Mouse (Mus musculus): ENCODE data around the gene Prss27. TPM values are rescaled to one million over a fixed set of nuclear protein-coding genes. Genes with fewer than 3 reads are reported as not detected.
"Not testable (repeated sequence)": the region's sequence is repeated elsewhere in the genome, so short reads cannot be mapped to it uniquely, and the experiment has no call there.

The Prss27 gene
- polyA plus RNA-seq, 1 experiment from 2014 or later, result 0.16 TPM

DNA sequence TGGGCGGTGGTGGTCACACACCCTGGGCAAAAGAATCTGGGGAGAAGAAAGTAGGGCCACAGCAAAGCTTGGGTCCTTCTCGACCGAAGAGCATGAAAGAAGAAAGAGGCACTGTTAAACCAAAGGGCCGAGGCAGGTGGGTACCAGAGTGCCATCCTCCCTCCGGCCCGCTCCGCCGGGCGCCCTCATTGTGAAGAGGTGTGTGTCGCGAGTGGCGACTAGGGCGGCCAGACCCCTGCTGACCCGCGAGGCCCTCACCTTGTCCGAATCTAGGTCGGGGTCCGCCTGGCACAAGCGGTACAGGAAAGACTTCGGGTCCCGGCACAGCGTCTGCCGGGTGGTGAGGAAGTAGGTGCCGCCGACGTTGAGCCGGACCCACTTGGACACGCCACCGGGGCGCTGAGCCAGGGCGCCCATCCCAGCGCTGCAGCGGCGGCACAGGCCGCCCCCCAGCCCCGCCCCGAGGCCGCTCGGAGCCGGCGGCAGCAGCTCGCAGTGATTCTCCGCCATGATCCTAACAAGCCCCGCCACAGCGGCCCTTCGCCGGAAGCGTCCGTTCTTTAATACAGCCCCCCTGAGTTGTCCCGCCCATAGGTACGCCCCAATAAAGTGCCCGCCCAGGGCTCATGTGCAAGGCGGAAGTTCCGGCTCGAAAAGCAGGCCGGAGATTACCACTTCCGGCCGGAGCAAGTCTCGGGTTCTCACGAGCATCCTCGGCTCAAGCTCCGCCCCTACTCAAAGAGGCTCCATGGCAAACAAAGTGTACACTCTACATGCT is 35.2 kb downstream of the Prss27 start, which contains the start of gene Kctd5:
Gene Kctd5, minus strand, starts transcription at position 567 of the 778 bp plus-strand sequence.
- ATAC-seq, result peak; percentile 98
- peak within 1 kb of the TSS; percentile 68 for H3K4me3 ChIP-seq (ENCODE audit: low read length)
- H3K27me3 ChIP-seq (replicated peaks; ENCODE audit: control insufficient read depth, insufficient read depth, low read length), result no peaks in the 10 kb centered on the region
- H3K9ac ChIP-seq (ENCODE audit: low read depth, low read length), result peak within 1 kb of the TSS; percentile 92
- H3K9me3 ChIP-seq (ENCODE audit: control insufficient read depth, low read length), result no peaks in the 10 kb centered on the region
- peak within 1 kb of the TSS; percentile 68 for H3K4me2 ChIP-seq (ENCODE audit: low read length)
- H3K4me1 ChIP-seq (ENCODE audit: control insufficient read depth, insufficient read depth, low read depth, low read length), result peaks cover 20% of the 10 kb centered on the region
- H3K36me3 ChIP-seq (ENCODE audit: control insufficient read depth, insufficient read depth, low read length), result peaks cover 8% of the 10 kb centered on the region
- under 1% methylated on average over 55 of the region's 62 CpGs for WGBS
- peak within 1 kb of the TSS; percentile 82 for H3K27ac ChIP-seq (ENCODE audit: low read depth, low read length)

DNA sequence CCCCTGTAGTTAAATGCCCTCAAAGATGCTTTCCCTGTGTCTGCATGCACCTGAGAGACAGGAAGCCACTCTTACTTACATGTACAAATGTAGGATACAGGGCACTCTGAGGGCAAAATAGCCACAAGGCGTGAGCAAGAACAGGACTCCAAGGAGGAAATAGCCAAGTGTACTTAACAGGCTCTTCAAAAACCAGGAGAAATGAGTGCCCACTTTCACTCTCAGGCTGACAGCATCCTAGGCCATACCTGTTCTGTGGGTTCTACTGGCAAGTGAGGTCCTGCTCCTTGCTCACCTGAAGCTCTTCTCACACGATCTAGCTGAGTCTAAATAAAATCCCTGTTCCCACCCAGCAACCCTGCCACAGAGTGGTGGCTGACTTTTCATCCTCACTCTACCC is 39.2 kb downstream of the Prss27 start:
- WGBS, result 80% methylated on average over 2 of the region's 2 CpGs
- no peak for ATAC-seq

DNA sequence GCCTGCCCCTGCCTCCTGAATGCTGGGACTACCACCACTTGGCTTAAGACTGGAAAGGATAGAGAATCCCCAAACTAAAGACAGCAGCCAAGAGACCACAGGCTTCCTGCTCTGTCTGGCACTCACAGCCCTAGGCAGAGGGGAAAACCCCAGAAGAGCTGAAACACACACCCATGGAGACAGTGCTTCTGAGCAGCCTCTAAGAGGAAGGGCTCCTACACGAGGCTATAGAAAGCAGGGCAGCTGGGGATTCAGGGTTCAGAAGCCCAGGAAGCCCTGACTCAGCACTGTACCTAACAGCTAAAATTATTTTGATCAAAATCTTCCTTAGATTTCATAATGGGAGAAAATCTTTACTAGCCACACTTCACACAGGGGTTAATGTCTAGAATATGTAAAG is 46.6 kb downstream of the Prss27 start:
- Histone ChIP-seq H3K9me3 (ENCODE audit: control insufficient read depth, low read length) (no peaks in the 10 kb centered on the region), H3K9ac (ENCODE audit: low read depth, low read length) (no peak overlapping the region), H3K27me3 (replicated peaks; ENCODE audit: control insufficient read depth, insufficient read depth, low read length) (no peaks in the 10 kb centered on the region), H3K36me3 (ENCODE audit: control insufficient read depth, insufficient read depth, low read length) (peaks cover 11% of the 10 kb centered on the region), H3K4me2 (ENCODE audit: low read length) (no peak overlapping the region), H3K27ac (ENCODE audit: low read depth, low read length) (no peak overlapping the region), H3K4me3 (ENCODE audit: low read length) (no peak overlapping the region), H3K4me1 (ENCODE audit: control insufficient read depth, insufficient read depth, low read depth, low read length) (no peaks in the 10 kb centered on the region)
- no peak for ATAC-seq
- 50% methylated on average over 1 of the region's 1 CpGs for WGBS

More for the DNA sequence above, 39.2 kb downstream of the Prss27 start:
- Histone ChIP-seq H3K4me3 (ENCODE audit: low read length) (no peak overlapping the region), H3K4me1 (ENCODE audit: control insufficient read depth, insufficient read depth, low read depth, low read length) (peaks cover 3% of the 10 kb centered on the region), H3K4me2 (ENCODE audit: low read length) (no peak overlapping the region), H3K9ac (ENCODE audit: low read depth, low read length) (no peak overlapping the region), H3K9me3 (ENCODE audit: control insufficient read depth, low read length) (no peaks in the 10 kb centered on the region), H3K27me3 (replicated peaks; ENCODE audit: control insufficient read depth, insufficient read depth, low read length) (no peaks in the 10 kb centered on the region), H3K36me3 (ENCODE audit: control insufficient read depth, insufficient read depth, low read length) (peaks cover 18% of the 10 kb centered on the region), H3K27ac (ENCODE audit: low read depth, low read length) (no peak overlapping the region)

DNA sequence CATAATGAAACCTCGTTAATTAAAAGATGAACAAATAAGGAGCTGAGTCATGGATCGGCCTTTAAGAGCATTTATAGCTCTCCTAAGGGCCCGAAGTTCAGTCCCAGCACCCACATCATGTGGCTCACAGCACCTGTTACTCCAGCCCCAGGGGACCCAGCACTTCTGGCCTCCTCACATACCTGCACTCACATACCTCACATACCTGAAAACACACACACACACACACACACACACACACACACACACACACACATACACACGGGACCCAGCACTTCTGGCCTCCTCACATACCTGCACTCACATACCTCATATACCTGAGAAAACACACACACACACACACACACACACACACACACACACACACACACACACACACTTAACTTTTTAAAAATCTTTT is 48.5 kb downstream of the Prss27 start:
- 87% methylated on average over 4 of the region's 4 CpGs for WGBS
- not testable (repeated sequence) for H3K9me3 ChIP-seq (ENCODE audit: control insufficient read depth, low read length); H3K4me3 ChIP-seq (ENCODE audit: low read length); H3K27me3 ChIP-seq (replicated peaks; ENCODE audit: control insufficient read depth, insufficient read depth, low read length); H3K4me1 ChIP-seq (ENCODE audit: control insufficient read depth, insufficient read depth, low read depth, low read length); H3K4me2 ChIP-seq (ENCODE audit: low read length); ATAC-seq; H3K27ac ChIP-seq (ENCODE audit: low read depth, low read length); H3K9ac ChIP-seq (ENCODE audit: low read depth, low read length)
- peaks cover 16% of the 10 kb centered on the region for H3K36me3 ChIP-seq (ENCODE audit: control insufficient read depth, insufficient read depth, low read length)

DNA sequence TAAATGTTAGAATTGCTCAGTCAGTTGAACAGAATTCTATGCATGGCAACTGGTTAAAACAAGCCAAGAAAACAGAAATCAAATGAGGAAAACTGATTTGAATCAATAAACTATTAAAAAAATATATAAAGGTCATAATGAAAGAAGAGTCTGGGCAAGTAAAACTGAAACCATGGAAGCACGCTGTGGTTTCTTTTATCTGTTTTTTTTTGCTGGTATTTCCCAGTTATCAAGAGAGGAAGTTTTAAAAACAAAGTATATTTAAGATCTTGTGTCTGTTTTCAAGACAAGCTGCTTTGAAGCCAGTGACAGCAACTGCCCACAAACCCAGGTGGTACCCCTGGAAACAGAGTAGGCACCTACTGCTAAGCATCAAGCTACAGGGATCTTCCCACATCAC is 52.6 kb downstream of the Prss27 start:
- ATAC-seq, result no peak
- Histone ChIP-seq H3K27ac (ENCODE audit: low read depth, low read length) (no peak overlapping the region), H3K4me2 (ENCODE audit: low read length) (no peak overlapping the region), H3K27me3 (replicated peaks; ENCODE audit: control insufficient read depth, insufficient read depth, low read length) (no peaks in the 10 kb centered on the region), H3K9ac (ENCODE audit: low read depth, low read length) (no peak overlapping the region), H3K9me3 (ENCODE audit: control insufficient read depth, low read length) (no peaks in the 10 kb centered on the region), H3K4me1 (ENCODE audit: control insufficient read depth, insufficient read depth, low read depth, low read length) (no peaks in the 10 kb centered on the region), H3K36me3 (ENCODE audit: control insufficient read depth, insufficient read depth, low read length) (peaks cover 25% of the 10 kb centered on the region), H3K4me3 (ENCODE audit: low read length) (no peak overlapping the region)
- WGBS, result 95% methylated on average over 1 of the region's 1 CpGs

Small RNAs within 50 kb of the gene (microRNA-seq; reads per million reads assigned to microRNA genes)
- not detected for gene Gm27700

Other genes with a start within 250 kb of the Prss27 start
- 410 and 420 TPM in 2 replicates for gene Srrm2, start 247.6 kb upstream of the Prss27 start, polyA plus RNA-seq (2015; fragmentation: Nextera tagmentation; extraction: Ambion mirVana)
- 1,167 and 1,245 TPM in 2 replicates for gene Elob, start 209.0 kb upstream of the Prss27 start, polyA plus RNA-seq (2015; fragmentation: Nextera tagmentation; extraction: Ambion mirVana)
- 0.17 TPM in 1 of 2 replicates, not detected in the other for gene Prss33, start 202.1 kb upstream of the Prss27 start, polyA plus RNA-seq (2015; fragmentation: Nextera tagmentation; extraction: Ambion mirVana)
- 0.14 TPM in 1 of 2 replicates, not detected in the other for gene Prss32, start 194.3 kb upstream of the Prss27 start, polyA plus RNA-seq (2015; fragmentation: Nextera tagmentation; extraction: Ambion mirVana)
- gene Prss41, start 194.0 kb upstream of the Prss27 start, polyA plus RNA-seq (2015; fragmentation: Nextera tagmentation; extraction: Ambion mirVana), result 1.2 and 2.0 TPM in 2 replicates
- gene Prss21, start 170.1 kb upstream of the Prss27 start, polyA plus RNA-seq (2015; fragmentation: Nextera tagmentation; extraction: Ambion mirVana), result not detected in 2 replicates
- not detected in 2 replicates for gene Dcpp1, start 157.3 kb upstream of the Prss27 start, polyA plus RNA-seq (2015; fragmentation: Nextera tagmentation; extraction: Ambion mirVana)
- not detected in 2 replicates for gene Dcpp2, start 157.3 kb upstream of the Prss27 start, polyA plus RNA-seq (2015; fragmentation: Nextera tagmentation; extraction: Ambion mirVana)
- gene Dcpp3, start 120.7 kb upstream of the Prss27 start, polyA plus RNA-seq (2015; fragmentation: Nextera tagmentation; extraction: Ambion mirVana), result 0.24 TPM in 1 of 2 replicates, not detected in the other
- not detected in 2 replicates for gene Sbp, start 96.5 kb upstream of the Prss27 start, polyA plus RNA-seq (2015; fragmentation: Nextera tagmentation; extraction: Ambion mirVana)
- not detected in 2 replicates for gene Sbpl, start 82.9 kb upstream of the Prss27 start, polyA plus RNA-seq (2015; fragmentation: Nextera tagmentation; extraction: Ambion mirVana)
- gene Prss30, start 57.6 kb upstream of the Prss27 start, polyA plus RNA-seq (2015; fragmentation: Nextera tagmentation; extraction: Ambion mirVana), result not detected in 2 replicates
- gene Prss22, start 40.0 kb upstream of the Prss27 start, polyA plus RNA-seq (2015; fragmentation: Nextera tagmentation; extraction: Ambion mirVana), result not detected in 2 replicates
- 82.0 and 89.9 TPM in 2 replicates for gene Kctd5, start 35.3 kb downstream of the Prss27 start, polyA plus RNA-seq (2015; fragmentation: Nextera tagmentation; extraction: Ambion mirVana)
- gene Pdpk1, start 112.8 kb downstream of the Prss27 start, polyA plus RNA-seq (2015; fragmentation: Nextera tagmentation; extraction: Ambion mirVana), result 63.5 and 65.1 TPM in 2 replicates
- gene Amdhd2, start 125.6 kb downstream of the Prss27 start, polyA plus RNA-seq (2015; fragmentation: Nextera tagmentation; extraction: Ambion mirVana), result 35.2 and 41.0 TPM in 2 replicates
- gene Atp6v0c, start 131.6 kb downstream of the Prss27 start, polyA plus RNA-seq (2015; fragmentation: Nextera tagmentation; extraction: Ambion mirVana), result 1,653 and 1,817 TPM in 2 replicates
- gene Tbc1d24, start 167.4 kb downstream of the Prss27 start, polyA plus RNA-seq (2015; fragmentation: Nextera tagmentation; extraction: Ambion mirVana), result 26.6 and 29.5 TPM in 2 replicates
- 4.5 and 4.6 TPM in 2 replicates for gene Ntn3, start 171.4 kb downstream of the Prss27 start, polyA plus RNA-seq (2015; fragmentation: Nextera tagmentation; extraction: Ambion mirVana)
- gene Tedc2, start 182.7 kb downstream of the Prss27 start, polyA plus RNA-seq (2015; fragmentation: Nextera tagmentation; extraction: Ambion mirVana), result 8.9 and 10.1 TPM in 2 replicates
- gene Ccnf, start 213.3 kb downstream of the Prss27 start, polyA plus RNA-seq (2015; fragmentation: Nextera tagmentation; extraction: Ambion mirVana), result 14.4 and 17.6 TPM in 2 replicates